Mouse (Mus musculus) layer of hippocampus, postnatal 10 days (tissue): ENCODE data around the gene Tstd1. TPM values are rescaled to one million over a fixed set of nuclear protein-coding genes. Genes with fewer than 3 reads are reported as not detected.

Source experiments
- DNase-seq, 2 experiments: peaks; one replicate each; pipeline ENCODE4 v3.0.0; 2021; ENCODE audit warnings: low spot score in 2 of 2
- long read RNA-seq: library from polyadenylated mRNA; stranded (forward); transcript quantifications from one replicate; pipeline ENCODE4 v2.0.0, GENCODE M21; 2023
- total RNA-seq, 2 experiments: library from RNA; stranded (reverse); gene quantifications; 2 replicates each; pipeline ENCODE4 v1.2.3; 2021

The Tstd1 gene
- total RNA-seq, result 1 to 10 TPM; 2.1 to 3.5 TPM
- long read RNA-seq, result 0 reads

GRCm38 (mm10) chr1:171418660-171419059 lies at the start of gene Tstd1:
Gene Tstd1 (plus strand): TSS chr1:171418872.
- DNase-seq, result no peak

GRCm38 (mm10) chr1:171369845-171370556 lies 48.7 kb upstream of the Tstd1 start, which contains the start of gene Nectin4:
Gene Nectin4 (plus strand): TSS chr1:171370099.
- DNase-seq, result no peak

GRCm38 (mm10) chr1:171372880-171373279 lies 45.8 kb upstream of the Tstd1 start:
- DNase-seq, result no peak

- DNase-seq, result no peak
Observed at GRCm38 (mm10) chr1:171373946-171374345, 44.7 kb upstream of the Tstd1 start.

- DNase-seq, result no peak
Observed at GRCm38 (mm10) chr1:171375646-171376097, 43.0 kb upstream of the Tstd1 start.

GRCm38 (mm10) chr1:171378298-171378697 lies 40.4 kb upstream of the Tstd1 start:
- DNase-seq, result no peak

- DNase-seq, result peak; percentile 84 to 85
Observed at GRCm38 (mm10) chr1:171379935-171380599, 38.6 kb upstream of the Tstd1 start.

- no peak for DNase-seq
Observed at GRCm38 (mm10) chr1:171382096-171382620, 36.5 kb upstream of the Tstd1 start.

- no peak for DNase-seq
Observed at GRCm38 (mm10) chr1:171384361-171384760, 34.3 kb upstream of the Tstd1 start.

- DNase-seq, result no peak
Observed at GRCm38 (mm10) chr1:171385171-171385570, 33.5 kb upstream of the Tstd1 start.

GRCm38 (mm10) chr1:171387099-171387498 lies 31.6 kb upstream of the Tstd1 start:
- no peak for DNase-seq

GRCm38 (mm10) chr1:171388376-171389102 lies 30.1 kb upstream of the Tstd1 start, which contains the start of gene Arhgap30:
Gene Arhgap30 (plus strand): TSS chr1:171388954.
- DNase-seq, result no peak

- no peak for DNase-seq
Observed at GRCm38 (mm10) chr1:171390101-171390500, 28.6 kb upstream of the Tstd1 start.

- DNase-seq, result no peak
Observed at GRCm38 (mm10) chr1:171401821-171402220, 16.9 kb upstream of the Tstd1 start.

- no peak for DNase-seq
Observed at GRCm38 (mm10) chr1:171402991-171403390, 15.7 kb upstream of the Tstd1 start.

GRCm38 (mm10) chr1:171407263-171407662 lies 11.4 kb upstream of the Tstd1 start:
- DNase-seq, result no peak

GRCm38 (mm10) chr1:171410231-171410630 lies 8.4 kb upstream of the Tstd1 start:
- DNase-seq, result no peak

GRCm38 (mm10) chr1:171410947-171411484 lies 7.7 kb upstream of the Tstd1 start, which contains the start of gene Usf1:
Gene Usf1 (plus strand): TSS chr1:171411313.
- DNase-seq, result peak; percentile 94 to 95

GRCm38 (mm10) chr1:171411492-171411941 lies 7.2 kb upstream of the Tstd1 start:
- DNase-seq, result no peak

- peak; percentile 34 to 48 for DNase-seq
Observed at GRCm38 (mm10) chr1:171412001-171412441, 6.7 kb upstream of the Tstd1 start.

- DNase-seq, result no peak
Observed at GRCm38 (mm10) chr1:171412446-171412845, 6.2 kb upstream of the Tstd1 start.
